Mouse (Mus musculus): Measurements from ENCODE around the gene Jdp2. TPM values are rescaled to one million over a fixed set of nuclear protein-coding genes. Genes with fewer than 3 reads are reported as not detected.

Jdp2 gene
- polyA plus RNA-seq, 1 experiment from 2014 or later: 0.49 TPM

DNA sequence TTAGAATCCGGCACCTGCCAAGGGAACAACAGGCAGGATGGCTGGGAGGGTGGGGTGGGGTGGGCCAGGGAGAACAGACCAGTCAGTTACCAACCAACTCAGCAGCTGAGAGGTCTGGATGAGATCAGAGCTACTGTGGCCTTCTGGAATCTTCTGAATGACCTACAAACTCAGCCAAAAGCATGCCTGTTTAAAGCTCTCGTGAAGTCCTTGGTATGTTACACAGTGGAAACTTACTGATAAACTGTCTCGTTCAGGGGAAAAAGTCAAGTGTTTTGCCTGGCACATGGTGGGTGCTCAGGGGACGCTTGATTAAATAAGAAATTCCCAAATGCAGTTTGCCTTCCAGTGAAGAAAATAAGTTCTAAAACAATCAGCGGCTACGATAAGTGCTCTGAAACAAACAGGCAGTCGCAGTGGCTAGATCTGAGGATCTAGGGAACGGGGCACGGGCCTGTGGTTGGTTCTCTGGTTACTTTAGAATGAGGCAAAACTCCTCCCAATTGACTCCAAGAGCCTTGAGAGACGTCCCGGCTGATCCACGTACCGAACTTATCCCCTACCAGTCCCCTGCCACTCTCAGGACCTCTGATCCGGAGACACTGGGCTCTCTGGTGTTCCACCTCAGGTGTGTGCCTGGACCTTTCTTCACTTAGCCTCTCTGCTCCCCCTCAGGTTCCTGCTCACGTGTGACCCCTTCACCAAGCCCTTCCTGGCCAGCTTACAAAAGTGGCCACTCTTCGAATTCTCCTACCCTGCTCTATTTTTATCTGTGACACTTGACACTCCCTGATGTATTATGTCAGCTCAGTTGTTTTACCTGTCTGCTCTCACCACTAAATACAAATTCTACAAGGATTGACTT, 85.8 kb downstream of the Jdp2 start:
- peak overlapping the region; percentile 74 for H3K27ac ChIP-seq (ENCODE audit: low read length)
- H3K9me3 ChIP-seq (ENCODE audit: control insufficient read depth, low read length): peaks cover 2% of the 10 kb centered on the region
- H3K4me1 ChIP-seq (replicated peaks; ENCODE audit: control insufficient read depth, insufficient read depth, low read length): peaks cover 7% of the 10 kb centered on the region
- no peak overlapping the region for H3K9ac ChIP-seq (ENCODE audit: low read length)
- WGBS: 47% methylated on average over 16 of the region's 16 CpGs
- no peak overlapping the region for H3K4me2 ChIP-seq (ENCODE audit: low read depth, low read length)
- ATAC-seq (ENCODE audit: low read depth): peak; percentile 72
- H3K27me3 ChIP-seq (ENCODE audit: control insufficient read depth, insufficient read depth, low read depth, low read length): no peaks in the 10 kb centered on the region
- no peaks in the 10 kb centered on the region for H3K36me3 ChIP-seq (ENCODE audit: control insufficient read depth, insufficient read depth, low read length)
- no peak overlapping the region for H3K4me3 ChIP-seq (ENCODE audit: low read length)

DNA sequence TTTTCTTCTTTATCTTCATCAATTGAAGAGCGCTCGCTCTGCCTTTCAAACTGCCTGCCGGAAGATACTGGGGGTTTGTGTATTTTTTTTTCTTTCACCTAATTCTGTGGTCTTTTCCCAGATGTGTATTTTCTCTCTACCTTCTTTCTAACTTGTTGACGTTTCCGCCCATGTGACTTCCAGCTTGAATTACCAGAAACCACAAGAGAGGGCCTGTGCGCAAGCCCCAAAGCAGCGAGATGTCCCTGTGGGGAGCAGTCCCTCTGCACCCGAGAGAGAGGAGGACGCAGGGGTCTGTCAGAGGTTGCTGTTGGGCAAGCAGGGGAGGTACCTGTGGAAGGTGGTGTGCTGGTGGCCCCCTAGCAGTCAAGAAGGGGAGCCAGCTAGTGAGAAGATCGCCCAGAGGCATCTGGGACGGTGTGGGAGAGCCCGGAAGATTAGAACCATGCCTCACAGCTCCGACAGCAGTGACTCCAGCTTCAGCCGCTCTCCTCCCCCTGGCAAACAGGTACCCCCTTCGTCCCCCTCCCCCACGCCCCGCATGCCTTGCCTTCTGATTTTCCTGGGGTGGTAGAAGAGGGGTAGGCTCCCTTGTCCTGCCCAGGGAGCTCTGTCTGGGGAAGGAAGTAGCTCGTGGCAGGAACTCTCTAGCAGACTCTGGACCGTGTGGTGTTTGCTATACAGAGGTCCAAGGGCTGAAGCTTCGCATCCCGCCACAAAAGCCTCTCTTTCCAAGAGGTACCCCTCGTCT, 87.8 kb downstream of the Jdp2 start, which contains the start of gene Batf:
Batf (plus strand) TSS at position 204 of the 751 bp plus-strand sequence.
- no peak within 1 kb of the TSS for H3K27ac ChIP-seq (ENCODE audit: low read length)
- ATAC-seq (ENCODE audit: low read depth): peak; percentile 35; the same call in 1 of the 2 replicates
- no peaks in the 10 kb centered on the region for H3K27me3 ChIP-seq (ENCODE audit: control insufficient read depth, insufficient read depth, low read depth, low read length)
- H3K4me2 ChIP-seq (ENCODE audit: low read depth, low read length): peak within 1 kb of the TSS; percentile 48
- peaks cover 2% of the 10 kb centered on the region for H3K9me3 ChIP-seq (ENCODE audit: control insufficient read depth, low read length)
- H3K4me1 ChIP-seq (replicated peaks; ENCODE audit: control insufficient read depth, insufficient read depth, low read length): peaks cover 7% of the 10 kb centered on the region
- WGBS: 28% methylated on average over 20 of the region's 22 CpGs
- no peaks in the 10 kb centered on the region for H3K36me3 ChIP-seq (ENCODE audit: control insufficient read depth, insufficient read depth, low read length)
- peak within 1 kb of the TSS; percentile 42 for H3K9ac ChIP-seq (ENCODE audit: low read length)
- H3K4me3 ChIP-seq (ENCODE audit: low read length): peak within 1 kb of the TSS; percentile 19

DNA sequence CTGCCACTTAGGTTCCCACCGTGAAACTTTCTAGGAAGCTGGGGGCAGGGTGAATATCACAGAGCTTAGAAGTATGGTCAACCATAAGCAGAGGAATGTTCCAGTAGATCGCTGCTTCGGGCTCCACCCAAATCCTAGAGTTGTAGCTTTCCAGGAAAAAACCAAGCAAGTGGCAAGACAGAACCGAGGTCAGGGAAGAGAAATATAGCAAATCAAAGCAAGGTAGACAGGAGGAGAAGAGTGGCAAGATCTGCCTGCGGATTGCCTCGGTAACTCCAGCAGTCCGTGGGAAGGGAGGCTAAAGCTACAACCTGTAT, 88.3 kb downstream of the Jdp2 start:
- peak overlapping the region; percentile 48 for H3K4me2 ChIP-seq (ENCODE audit: low read depth, low read length)
- H3K27me3 ChIP-seq (ENCODE audit: control insufficient read depth, insufficient read depth, low read depth, low read length): no peaks in the 10 kb centered on the region
- WGBS: 61% methylated on average over 7 of the region's 7 CpGs
- H3K9ac ChIP-seq (ENCODE audit: low read length): peak overlapping the region; percentile 42; the same call in 1 of the 2 replicates
- no peaks in the 10 kb centered on the region for H3K36me3 ChIP-seq (ENCODE audit: control insufficient read depth, insufficient read depth, low read length)
- no peak overlapping the region for H3K27ac ChIP-seq (ENCODE audit: low read length)
- H3K4me3 ChIP-seq (ENCODE audit: low read length): peak overlapping the region; percentile 19; the same call in 1 of the 2 replicates
- peaks cover 7% of the 10 kb centered on the region for H3K4me1 ChIP-seq (replicated peaks; ENCODE audit: control insufficient read depth, insufficient read depth, low read length)
- no peak for ATAC-seq (ENCODE audit: low read depth)
- H3K9me3 ChIP-seq (ENCODE audit: control insufficient read depth, low read length): peaks cover 2% of the 10 kb centered on the region

DNA sequence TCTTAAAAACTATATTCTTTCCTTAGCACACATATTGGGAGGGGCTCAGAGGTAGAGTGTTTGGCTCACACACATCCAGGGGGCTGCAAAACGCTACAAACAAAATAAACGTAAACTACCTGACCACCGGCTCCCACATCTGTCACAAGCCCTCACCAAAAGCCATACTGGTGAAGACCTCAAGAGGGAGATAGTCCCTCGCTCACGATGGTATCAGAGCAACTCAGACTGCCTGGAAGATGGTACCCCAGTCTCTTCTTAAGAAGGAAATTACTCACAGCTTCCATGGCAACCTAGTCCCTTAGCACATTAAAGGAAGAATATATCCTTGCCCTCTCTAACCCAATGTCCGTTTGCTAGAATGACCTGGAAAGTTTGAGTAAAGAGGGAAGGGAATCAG, 89.0 kb downstream of the Jdp2 start:
- H3K27me3 ChIP-seq (ENCODE audit: control insufficient read depth, insufficient read depth, low read depth, low read length): no peaks in the 10 kb centered on the region
- no peak overlapping the region for H3K4me2 ChIP-seq (ENCODE audit: low read depth, low read length)
- H3K9ac ChIP-seq (ENCODE audit: low read length): no peak overlapping the region
- H3K36me3 ChIP-seq (ENCODE audit: control insufficient read depth, insufficient read depth, low read length): no peaks in the 10 kb centered on the region
- H3K9me3 ChIP-seq (ENCODE audit: control insufficient read depth, low read length): no peaks in the 10 kb centered on the region
- H3K4me3 ChIP-seq (ENCODE audit: low read length): no peak overlapping the region
- H3K27ac ChIP-seq (ENCODE audit: low read length): no peak overlapping the region
- WGBS: 64% methylated on average over 6 of the region's 6 CpGs
- H3K4me1 ChIP-seq (replicated peaks; ENCODE audit: control insufficient read depth, insufficient read depth, low read length): peaks cover 7% of the 10 kb centered on the region
- ATAC-seq (ENCODE audit: low read depth): no peak

Other genes with a start within 250 kb of the Jdp2 start
- 332 and 342 TPM in 2 replicates for gene Tmed10, start 224.2 kb upstream of the Jdp2 start, polyA plus RNA-seq (2015; fragmentation: Nextera tagmentation; extraction: Ambion mirVana)
- 6.8 and 7.9 TPM in 2 replicates for gene Fos, start 125.1 kb upstream of the Jdp2 start, polyA plus RNA-seq (2015; fragmentation: Nextera tagmentation; extraction: Ambion mirVana)
- 5.4 and 5.7 TPM in 2 replicates for gene Batf, start 87.6 kb downstream of the Jdp2 start, polyA plus RNA-seq (2015; fragmentation: Nextera tagmentation; extraction: Ambion mirVana)
- 6.5 and 8.3 TPM in 2 replicates for gene Flvcr2, start 147.5 kb downstream of the Jdp2 start, polyA plus RNA-seq (2015; fragmentation: Nextera tagmentation; extraction: Ambion mirVana)
- gene Erg28, start 225.5 kb downstream of the Jdp2 start, polyA plus RNA-seq (2015; fragmentation: Nextera tagmentation; extraction: Ambion mirVana): 102 and 108 TPM in 2 replicates
- 15.5 and 17.5 TPM in 2 replicates for gene Ttll5, start 225.6 kb downstream of the Jdp2 start, polyA plus RNA-seq (2015; fragmentation: Nextera tagmentation; extraction: Ambion mirVana)

Measured in lung, embryonic 16.5 days (tissue).